Mouse (Mus musculus) liver, embryonic 14.5 days (tissue): ENCODE results near the gene Fbxl17.

Experiments
- CTCF ChIP-seq: IDR thresholded peaks from 2 replicates; pipeline ENCODE4 v1.5.1; 2016; ENCODE audit warnings: antibody characterized with exemption, low read depth, control low read depth
- EP300 ChIP-seq: IDR thresholded peaks from 2 replicates; pipeline ENCODE4 v1.6.1; 2016; ENCODE audit warnings: antibody characterized with exemption, low read depth

DNA sequence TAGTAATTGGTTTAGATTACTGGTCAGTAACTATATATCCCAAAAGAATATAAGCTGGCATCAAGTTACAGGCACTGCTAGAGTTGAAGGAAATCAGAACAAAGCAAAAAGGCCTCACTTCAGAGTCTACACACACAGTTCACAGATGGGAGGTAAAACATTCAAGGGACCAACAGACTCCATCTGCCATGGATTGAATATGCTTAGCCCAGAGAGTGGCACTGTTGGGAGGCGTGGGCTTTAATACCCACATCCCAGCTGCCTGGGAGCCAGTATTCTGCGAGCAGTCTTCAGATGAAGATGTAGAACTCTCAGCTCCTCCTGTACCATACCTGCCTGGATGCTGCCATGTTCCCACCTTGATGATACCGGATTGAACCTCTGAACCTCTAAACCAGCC is 41.8 kb downstream of the Fbxl17 start:
- TF ChIP-seq EP300 (no peak), CTCF (no peak)
